Mouse (Mus musculus): ENCODE measurements around the gene Asb15. TPM values are rescaled to one million over a fixed set of nuclear protein-coding genes. Genes with fewer than 3 reads are reported as not detected.

Asb15 gene
- total and polyA plus RNA-seq, 3 experiments, result not detected

- Histone ChIP-seq H3K4me1 (ENCODE audit: control insufficient read depth in 1 of 2, insufficient read depth in 2 of 2, low read length in 2 of 2) (no peaks in the 10 kb centered on the region), H3K27me3 (ENCODE audit: control insufficient read depth in 1 of 2, insufficient read depth in 2 of 2, low read length in 2 of 2) (no peaks in the 10 kb centered on the region), H3K9me3 (replicated peaks; ENCODE audit: insufficient read depth, low read length) (no peaks in the 10 kb centered on the region), H3K36me3 (ENCODE audit: control insufficient read depth in 1 of 2, insufficient read depth in 2 of 2, low read length in 2 of 2) (no peaks in the 10 kb centered on the region), H3K27ac (ENCODE audit: control insufficient read depth, low read depth, low read length) (no peak overlapping the region), H3K79me2 (ENCODE audit: control insufficient read depth, insufficient read depth, low read length, poor library complexity) (no peaks in the 10 kb centered on the region), H3K9ac (ENCODE audit: control insufficient read depth, low read depth, low read length, poor library complexity, severe bottlenecking) (no peak overlapping the region), H3K4me3 (ENCODE audit: control insufficient read depth in 1 of 2, insufficient read depth in 1 of 2, low read depth in 2 of 2, low read length in 2 of 2) (no peak overlapping the region)
- no peak for DNase-seq (ENCODE audit: low read depth, low spot score)
- TF ChIP-seq POLR2A (IDR thresholded peaks at IDR 0.05; ENCODE audit: control insufficient read depth in 1 of 2, insufficient read depth in 1 of 2, low read depth in 1 of 2, low read length in 2 of 2, poor library complexity in 1 of 2) (no peak), CHD2 (IDR thresholded peaks at IDR 0.05; ENCODE audit: low read length) (no peak), ZKSCAN1 (IDR thresholded peaks at IDR 0.05; ENCODE audit: low read depth, low read length) (no peak), RCOR1 (IDR thresholded peaks at IDR 0.05; ENCODE audit: low read depth, low read length) (no peak), SMC3 (IDR thresholded peaks at IDR 0.05; ENCODE audit: low read depth, low read length) (no peak), ZC3H11A (IDR thresholded peaks at IDR 0.05; ENCODE audit: low read depth, low read length) (no peak), UBTF (IDR thresholded peaks at IDR 0.05; ENCODE audit: borderline replicate concordance, insufficient read depth, low read depth, low read length) (no peak), MAZ (IDR thresholded peaks at IDR 0.05; ENCODE audit: low read depth, low read length) (no peak), BHLHE40 (IDR thresholded peaks at IDR 0.05; ENCODE audit: borderline replicate concordance, low read depth, low read length) (no peak), CTCF (IDR thresholded peaks at IDR 0.05 in 2 of 3, conservative IDR thresholded peaks at IDR 0.05 in 1 of 3; ENCODE audit: control insufficient read depth in 1 of 3, insufficient read depth in 1 of 3, low read depth in 2 of 3, low read length in 3 of 3, poor library complexity in 1 of 3, severe bottlenecking in 1 of 3) (no peak), USF1 (IDR thresholded peaks at IDR 0.05; ENCODE audit: low read depth, low read length) (no peak), MEF2A (IDR thresholded peaks at IDR 0.05; ENCODE audit: extremely low read depth, insufficient replicate concordance, low read depth, low read length, poor library complexity, severe bottlenecking) (no peak), ZMIZ1 (IDR thresholded peaks at IDR 0.05; ENCODE audit: low read depth, low read length) (no peak), TCF12 (IDR thresholded peaks at IDR 0.05; ENCODE audit: low read depth, low read length) (no peak)
Measured at GRCm38 (mm10) chr6:24568963-24569362, 41.0 kb downstream of the Asb15 start.

GRCm38 (mm10) chr6:24569711-24570110 is 41.8 kb downstream of the Asb15 start:
- Histone ChIP-seq H3K79me2 (ENCODE audit: control insufficient read depth, insufficient read depth, low read length, poor library complexity) (no peaks in the 10 kb centered on the region), H3K27me3 (ENCODE audit: control insufficient read depth in 1 of 2, insufficient read depth in 2 of 2, low read length in 2 of 2) (no peaks in the 10 kb centered on the region), H3K4me1 (ENCODE audit: control insufficient read depth in 1 of 2, insufficient read depth in 2 of 2, low read length in 2 of 2) (no peaks in the 10 kb centered on the region), H3K9me3 (replicated peaks; ENCODE audit: insufficient read depth, low read length) (no peaks in the 10 kb centered on the region), H3K4me3 (ENCODE audit: control insufficient read depth in 1 of 2, insufficient read depth in 1 of 2, low read depth in 2 of 2, low read length in 2 of 2) (no peak overlapping the region), H3K27ac (ENCODE audit: control insufficient read depth, low read depth, low read length) (no peak overlapping the region), H3K9ac (ENCODE audit: control insufficient read depth, low read depth, low read length, poor library complexity, severe bottlenecking) (no peak overlapping the region), H3K36me3 (ENCODE audit: control insufficient read depth in 1 of 2, insufficient read depth in 2 of 2, low read length in 2 of 2) (no peaks in the 10 kb centered on the region)
- no peak for DNase-seq (ENCODE audit: low read depth, low spot score)
- TF ChIP-seq POLR2A (IDR thresholded peaks at IDR 0.05; ENCODE audit: control insufficient read depth in 1 of 2, insufficient read depth in 1 of 2, low read depth in 1 of 2, low read length in 2 of 2, poor library complexity in 1 of 2) (no peak), E2F4 (IDR thresholded peaks at IDR 0.05; ENCODE audit: borderline replicate concordance, low read depth, low read length) (no peak), ETS1 (IDR thresholded peaks at IDR 0.05; ENCODE audit: low read depth, low read length) (no peak), NRF1 (IDR thresholded peaks at IDR 0.05; ENCODE audit: insufficient read depth, low read depth, low read length, poor library complexity, severe bottlenecking) (no peak), UBTF (IDR thresholded peaks at IDR 0.05; ENCODE audit: borderline replicate concordance, insufficient read depth, low read depth, low read length) (no peak), MAZ (IDR thresholded peaks at IDR 0.05; ENCODE audit: low read depth, low read length) (no peak), RAD21 (IDR thresholded peaks at IDR 0.05; ENCODE audit: low read depth, low read length) (no peak), USF2 (IDR thresholded peaks at IDR 0.05; ENCODE audit: borderline replicate concordance in 1 of 2, insufficient read depth in 1 of 2, low read depth in 1 of 2, low read length in 2 of 2) (no peak), MXI1 (IDR thresholded peaks at IDR 0.05; ENCODE audit: low read depth, low read length) (no peak), POLR2AphosphoS2 (IDR thresholded peaks at IDR 0.05; ENCODE audit: low read length) (no peak)
